Mouse (Mus musculus) E14TG2a.4 (cell line): Measurements from ENCODE around the gene Fam172a.

Experiments used
- CTCF ChIP-seq: conservative IDR thresholded peaks from 2 replicates; pipeline ENCODE4 v1.5.1; 2014; ENCODE audit warnings: low read length
- POU5F1 ChIP-seq: IDR thresholded peaks from 2 replicates; pipeline ENCODE4 v1.6.1; 2014; ENCODE audit warnings: low read length, borderline replicate concordance

DNA sequence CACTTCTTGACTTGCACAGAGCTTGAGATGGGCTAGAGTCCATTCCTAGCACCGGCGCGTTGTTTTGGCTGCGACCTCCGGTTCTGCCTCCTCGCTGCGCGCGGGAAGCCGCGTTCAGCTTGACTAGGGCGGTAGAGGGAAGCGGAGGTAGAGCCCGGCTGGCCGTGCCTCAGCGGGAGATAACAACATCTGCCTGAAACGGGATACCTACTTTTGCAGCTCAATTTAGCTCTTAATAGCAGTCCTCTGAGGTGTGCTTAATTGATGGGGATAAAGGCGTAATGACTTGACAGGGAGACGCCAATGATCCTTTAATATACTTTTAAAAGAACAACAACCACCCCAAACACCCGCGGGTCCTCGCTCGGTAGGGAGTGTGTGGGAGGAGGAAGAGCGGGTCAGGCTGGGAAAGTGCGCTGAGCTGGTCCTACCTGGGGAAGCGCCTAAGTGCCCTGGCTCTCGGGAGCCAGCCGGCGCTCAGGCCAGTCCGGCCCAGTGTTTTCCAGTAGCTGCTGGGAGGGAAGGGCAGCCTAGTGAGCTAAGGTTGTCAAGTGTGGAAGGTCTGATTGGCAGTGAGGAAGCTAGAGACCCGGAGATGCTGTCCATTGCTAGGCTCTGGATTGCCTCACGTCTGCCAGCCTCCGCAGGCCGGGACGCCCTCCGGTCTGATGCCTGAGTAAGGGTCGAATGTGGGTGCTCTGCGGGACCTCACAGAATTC is 508.4 kb downstream of the Fam172a start:
- TF ChIP-seq POU5F1 (no peak), CTCF (no peak)
